Mouse (Mus musculus) frontal cortex, postnatal 10 days (tissue): ENCODE data around the gene Mrgprg.

Experiments
- DNase-seq, 2 experiments: peaks; one replicate each; pipeline ENCODE4 v3.0.0; 2022; ENCODE audit warnings: low spot score in 2 of 2, mixed read lengths in 1 of 2

The Mrgprg gene

GRCm38 (mm10) chr7:143766893-143767292 is at the start of gene Mrgprg:
Mrgprg (minus strand) TSS chr7:143766993.
- DNase-seq: no peak

DNA sequence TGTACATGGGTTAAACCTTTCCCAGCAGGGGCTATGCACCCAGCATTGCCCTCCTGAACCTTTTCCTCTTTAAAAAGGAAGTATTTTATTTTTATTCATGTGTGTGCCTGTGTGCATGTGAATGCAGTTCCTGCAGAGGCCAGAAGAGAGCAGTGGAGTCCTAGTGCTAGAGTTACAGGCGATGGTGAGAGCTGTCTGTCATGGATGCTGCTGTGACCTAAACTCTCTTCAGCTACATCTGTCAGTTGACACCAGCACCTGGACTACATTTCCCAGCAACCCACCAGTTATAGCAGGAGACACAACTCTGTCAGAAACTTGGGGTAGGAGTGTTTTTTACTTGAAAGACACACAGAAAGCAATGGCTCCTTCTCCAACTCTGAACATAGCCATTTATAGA is 42.1 kb upstream of the Mrgprg start:
- DNase-seq: no peak

DNA sequence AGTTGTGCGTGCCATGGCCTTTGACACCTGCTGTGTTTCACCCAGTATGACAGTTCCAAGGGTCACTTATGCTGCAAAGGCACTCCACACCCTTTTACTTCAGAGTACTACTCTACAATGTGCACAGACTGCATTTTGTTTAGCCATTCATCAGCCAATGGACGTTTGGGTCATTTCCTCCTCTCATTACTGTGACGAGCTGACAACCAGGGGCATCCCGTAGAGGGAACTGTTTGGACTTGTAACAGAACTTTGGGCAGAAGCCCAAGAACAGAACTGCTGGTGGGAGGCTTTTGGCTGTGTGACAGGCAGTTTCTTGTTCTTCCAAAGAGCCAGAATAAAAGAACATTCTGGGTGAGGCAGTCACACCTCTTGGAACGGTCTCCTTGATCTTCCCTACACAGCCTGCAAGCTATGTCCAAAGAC is 38.4 kb upstream of the Mrgprg start:
- peak in 1 of 2 experiments; percentile 41 for DNase-seq

DNA sequence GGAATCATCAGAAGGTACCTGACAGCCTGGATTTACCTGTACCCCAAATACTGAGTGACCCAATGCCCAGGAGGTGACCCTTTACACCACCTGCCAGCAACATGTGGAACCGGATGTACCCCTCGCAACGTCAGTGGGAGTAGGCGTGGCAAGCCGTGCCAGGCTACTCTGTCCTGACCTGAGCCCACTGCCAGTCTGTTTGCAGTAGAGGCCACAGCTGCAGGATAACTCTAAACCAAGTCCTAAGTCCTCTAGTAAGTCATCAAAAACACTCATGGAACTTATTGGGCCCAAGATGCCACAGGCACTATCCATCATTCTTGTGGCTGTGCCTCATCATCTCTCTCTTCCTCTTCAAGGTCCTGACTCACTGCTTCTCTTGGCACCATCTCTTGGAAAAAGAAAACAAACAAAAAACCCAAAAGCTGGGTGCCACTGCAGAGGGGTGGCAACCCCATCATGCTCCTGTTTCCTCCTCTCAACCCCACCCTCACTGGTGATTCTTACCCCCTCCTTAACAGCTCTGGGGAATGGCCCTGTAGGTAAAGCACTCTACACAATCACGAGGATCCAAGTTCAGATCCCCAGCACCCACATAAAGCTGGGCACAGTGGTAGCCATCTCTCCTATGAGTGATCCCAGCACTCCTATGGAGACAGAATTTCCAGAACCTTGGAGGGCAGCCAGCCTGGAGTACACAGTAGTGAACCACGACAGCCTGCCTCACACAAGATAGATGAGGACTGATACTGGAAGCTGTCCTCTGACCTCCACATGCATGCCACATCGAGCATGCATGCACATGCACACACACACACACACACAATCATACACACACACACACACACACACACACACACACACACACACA is 34.6 kb upstream of the Mrgprg start:
- DNase-seq: no peak

DNA sequence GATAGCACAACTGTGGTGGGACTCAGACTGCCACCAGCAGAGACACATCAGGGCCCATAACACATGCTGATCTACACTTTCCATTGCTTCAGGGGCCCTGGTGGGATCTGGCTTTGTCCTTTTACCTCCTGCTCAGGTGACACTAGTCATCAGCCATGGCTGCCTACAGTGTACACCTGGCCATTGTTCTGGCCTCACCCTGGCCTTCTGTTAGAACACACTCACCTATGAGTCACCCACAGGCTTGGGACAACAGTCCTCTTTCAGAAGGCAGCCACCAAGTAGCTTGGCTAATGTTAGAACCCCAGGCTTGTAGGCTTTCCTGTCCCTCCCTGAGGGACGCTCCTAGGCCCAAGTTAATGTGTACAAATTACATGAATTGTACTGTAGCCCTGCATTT is 34.0 kb upstream of the Mrgprg start:
- DNase-seq: no peak

DNA sequence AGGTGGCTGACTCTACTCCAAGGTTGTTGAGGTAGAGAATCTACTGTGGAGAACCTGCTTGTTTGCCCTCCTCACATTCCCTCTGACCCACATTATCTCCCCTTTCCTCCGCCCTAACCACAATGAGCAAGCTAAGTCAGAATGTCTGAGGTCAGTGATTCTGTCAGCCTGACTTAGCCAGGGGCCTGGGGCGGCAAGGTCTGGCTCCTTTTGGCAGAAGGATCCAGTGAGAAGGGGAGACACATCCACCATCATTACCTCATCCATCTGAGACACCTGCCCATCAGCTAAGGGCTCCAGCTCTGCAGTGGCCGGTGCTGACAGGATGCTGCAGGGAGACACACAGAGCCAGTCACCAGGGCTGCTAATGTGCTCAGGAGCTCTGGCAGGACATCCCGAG is 32.0 kb upstream of the Mrgprg start:
- no peak for DNase-seq

- no peak for DNase-seq
These were observed 26.3 kb upstream of the Mrgprg start for GRCm38 (mm10) chr7:143793121-143793520.

DNA sequence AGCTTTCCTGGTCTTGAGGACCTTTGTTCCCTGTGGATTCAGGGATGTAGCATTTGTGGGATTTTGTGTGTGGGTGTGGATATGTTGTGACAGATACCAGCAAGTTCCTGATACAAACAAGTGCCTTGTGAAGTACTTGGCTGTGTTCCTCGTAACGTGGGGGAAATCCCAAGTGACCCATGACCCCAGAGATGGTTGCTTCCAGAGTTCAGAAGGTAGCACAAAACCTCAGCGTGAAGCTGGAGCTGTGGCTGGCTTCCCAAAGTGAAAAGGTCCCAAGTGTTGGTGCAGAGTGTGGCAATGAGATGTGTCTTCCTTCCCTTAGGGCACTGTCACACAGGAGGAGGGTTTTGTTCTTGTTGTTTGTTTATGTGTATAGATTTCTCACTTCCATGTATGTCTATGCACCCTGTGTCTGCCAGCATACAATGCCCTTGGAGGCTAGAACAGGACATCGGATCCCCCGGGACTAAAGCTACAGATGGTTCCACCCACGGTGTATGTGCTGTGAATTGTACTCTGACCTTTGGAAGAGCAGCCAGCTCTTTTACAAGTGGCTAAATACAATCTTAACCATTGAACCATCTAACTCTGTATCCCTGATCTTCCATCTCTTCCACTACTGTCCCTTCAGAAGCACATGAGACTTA is 25.7 kb upstream of the Mrgprg start:
- DNase-seq: no peak

GRCm38 (mm10) chr7:143783996-143784829 is 17.4 kb upstream of the Mrgprg start, which contains the start of gene Mrgpre:
Mrgpre (minus strand) TSS chr7:143784500.
- DNase-seq: peak; percentile 65 to 80

DNA sequence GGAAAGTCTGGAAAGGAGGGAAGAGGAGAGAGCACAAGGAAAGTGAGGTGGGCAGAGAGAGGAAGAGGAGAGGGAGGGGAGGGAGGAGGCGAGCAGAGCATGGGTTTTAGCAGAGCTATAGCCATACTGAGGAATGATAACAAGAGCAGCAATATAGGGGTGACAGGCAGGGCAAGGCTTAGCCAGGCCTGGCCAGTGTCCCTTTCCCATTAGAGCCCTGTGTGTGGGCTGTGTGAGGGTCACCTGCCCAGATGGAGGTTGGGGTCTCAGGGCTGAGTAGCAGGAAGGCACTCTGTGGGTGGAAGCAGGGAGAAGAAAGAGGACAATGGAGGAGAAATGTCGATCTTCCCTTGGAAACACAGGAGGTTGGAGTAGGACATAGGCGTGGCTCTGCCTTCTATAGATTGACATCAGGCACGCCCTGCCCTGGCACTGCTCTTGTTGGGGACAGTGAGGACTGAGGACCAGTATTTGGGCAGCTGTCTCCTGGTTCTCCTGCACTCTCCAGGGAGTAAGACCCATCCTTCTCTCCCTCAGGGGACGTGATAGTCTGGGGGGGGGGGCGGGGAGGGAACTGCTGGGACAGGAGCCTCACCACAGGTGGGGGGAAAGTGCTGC is 16.7 kb upstream of the Mrgprg start:
- DNase-seq: no peak

DNA sequence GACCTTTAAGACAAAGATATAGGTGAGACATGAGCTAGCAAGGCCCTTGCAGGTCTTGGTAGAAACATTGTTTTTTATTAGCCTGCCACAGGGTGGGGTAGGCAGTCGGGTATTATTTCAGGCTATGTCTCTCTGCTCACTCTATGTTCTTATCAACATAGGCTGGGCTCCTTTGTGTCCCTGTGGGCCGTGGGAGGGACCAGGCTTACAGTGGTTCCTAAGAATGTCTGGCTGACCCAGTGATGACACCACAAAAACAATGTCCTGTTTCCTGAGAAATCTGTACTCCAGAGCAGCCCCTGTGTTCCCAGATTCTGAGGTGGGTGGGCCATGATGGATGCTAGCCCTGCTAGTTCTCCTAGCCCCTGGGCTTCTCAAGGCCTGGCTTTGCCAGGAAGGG is 10.6 kb upstream of the Mrgprg start:
- no peak for DNase-seq

DNA sequence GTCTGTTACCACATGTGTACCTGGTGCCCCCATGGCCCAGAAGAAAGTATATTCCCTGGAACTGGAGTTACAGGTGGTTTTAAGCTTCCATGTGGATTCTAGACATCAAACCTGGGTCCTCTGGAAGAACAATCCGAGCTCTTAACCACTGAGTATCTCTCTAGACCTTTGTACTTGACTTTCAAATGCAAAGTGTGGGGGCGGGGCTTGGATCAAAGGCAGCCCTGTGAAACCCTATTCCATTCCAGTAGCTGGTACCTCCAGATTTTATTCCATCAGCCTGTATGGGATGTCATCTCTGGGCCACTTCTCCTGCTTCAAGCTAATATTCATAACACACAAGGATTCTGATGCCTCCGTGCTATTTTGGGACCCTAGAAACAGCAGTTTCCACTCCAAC is 9.3 kb upstream of the Mrgprg start:
- DNase-seq: no peak

DNA sequence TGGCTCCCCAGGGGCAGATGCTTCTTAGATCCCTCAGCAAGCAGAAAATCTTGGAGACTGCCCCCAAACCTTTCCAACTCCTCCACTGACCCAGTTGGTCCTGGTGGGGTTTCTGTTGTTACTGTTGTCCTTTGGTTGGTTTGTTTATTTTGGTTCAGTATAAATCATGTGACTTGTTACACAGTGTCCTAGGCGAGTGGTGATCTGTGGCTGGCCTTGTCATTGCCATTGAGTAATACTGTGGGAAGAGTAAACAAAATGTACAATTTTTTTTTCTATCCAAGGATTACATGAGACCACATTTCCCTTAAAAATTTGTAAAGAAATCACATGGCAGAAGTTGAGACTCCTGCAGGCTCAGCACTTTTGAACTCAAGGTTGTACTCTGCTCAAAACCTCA is 2.7 kb upstream of the Mrgprg start:
- DNase-seq: no peak

- DNase-seq: no peak
These were observed 1.5 kb upstream of the Mrgprg start for GRCm38 (mm10) chr7:143768267-143768666.

DNA sequence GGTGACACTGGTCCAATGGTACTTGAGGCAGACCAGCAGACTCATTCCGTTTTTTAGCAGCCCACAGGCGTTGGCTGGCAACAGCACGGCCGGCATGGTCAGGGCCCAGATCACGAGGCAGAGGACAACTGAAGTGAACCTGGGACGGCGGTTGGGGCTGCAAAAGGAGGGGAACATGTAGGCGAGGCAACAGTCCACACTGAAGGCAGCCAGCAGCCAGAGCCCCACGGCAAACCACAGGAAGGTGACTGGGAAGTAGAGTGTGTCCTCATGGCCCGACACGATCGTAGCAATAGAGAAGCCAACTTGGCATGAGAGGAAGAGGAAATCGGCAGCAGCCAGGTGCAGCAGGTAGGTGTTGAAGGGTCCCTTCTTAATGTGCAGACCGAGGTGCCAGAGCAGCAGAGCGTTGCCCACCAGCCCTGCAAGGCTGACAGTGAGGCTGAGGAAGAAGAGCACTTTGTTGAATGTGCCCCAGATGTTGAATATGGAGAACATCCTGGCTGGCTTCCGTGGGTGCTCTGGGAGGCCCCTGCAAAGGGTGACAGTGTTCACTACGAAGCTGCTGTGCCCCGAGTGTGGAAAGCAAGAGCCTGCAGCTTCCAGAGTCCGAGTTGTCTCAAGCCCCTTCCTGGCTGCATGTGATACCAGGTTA is 1.8 kb downstream of the Mrgprg start:
- no peak for DNase-seq

- no peak for DNase-seq
These were observed 3.0 kb downstream of the Mrgprg start for GRCm38 (mm10) chr7:143763794-143764193.

DNA sequence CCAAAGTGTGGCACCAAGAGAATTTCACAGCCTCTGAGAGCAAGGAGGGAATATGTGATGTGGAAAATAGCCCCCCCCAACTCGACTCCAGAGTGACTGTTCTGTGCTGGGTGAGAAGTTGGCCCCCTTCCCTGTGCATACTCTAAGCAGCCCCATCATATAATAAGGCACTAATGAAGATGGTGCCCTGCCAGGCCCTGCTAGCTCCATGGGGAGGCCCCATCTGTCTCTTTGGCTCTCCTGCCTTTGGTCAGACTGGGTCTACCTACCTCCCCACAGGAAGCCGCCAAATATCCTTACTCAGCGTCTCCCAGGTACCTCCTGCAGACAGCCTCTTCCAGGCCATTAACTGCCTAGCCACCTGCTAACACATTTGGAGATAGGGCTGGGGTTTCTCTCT is 7.8 kb downstream of the Mrgprg start:
- DNase-seq: no peak

- no peak for DNase-seq
These were observed 9.1 kb downstream of the Mrgprg start for GRCm38 (mm10) chr7:143757696-143758095.

- DNase-seq: peak; percentile 28 to 64
These were observed 9.8 kb downstream of the Mrgprg start for GRCm38 (mm10) chr7:143757027-143757390.

- no peak for DNase-seq
These were observed 10.4 kb downstream of the Mrgprg start, which contains the start of gene Osbpl5 for GRCm38 (mm10) chr7:143756125-143757026. Osbpl5 (minus strand) TSS chr7:143756985.
